Mouse (Mus musculus): Measurements from ENCODE around the gene Ngef. TPM values are rescaled to one million over a fixed set of nuclear protein-coding genes. Genes with fewer than 3 reads are reported as not detected.

The Ngef gene
- under 1 TPM; 0.56 to 0.80 TPM for total RNA-seq (2021)
- long read RNA-seq, experiment 1: 0 reads
- long read RNA-seq, experiment 2: 0 reads

- DNase-seq (ENCODE audit: low spot score in 2 of 2): no peak
Measured at GRCm38 (mm10) chr1:87573800-87574215, at the start of gene Ngef. Ngef (minus strand) TSS chr1:87573870.

GRCm38 (mm10) chr1:87621858-87622279, 48.2 kb upstream of the Ngef start:
- DNase-seq (ENCODE audit: low spot score in 2 of 2): no peak

DNA sequence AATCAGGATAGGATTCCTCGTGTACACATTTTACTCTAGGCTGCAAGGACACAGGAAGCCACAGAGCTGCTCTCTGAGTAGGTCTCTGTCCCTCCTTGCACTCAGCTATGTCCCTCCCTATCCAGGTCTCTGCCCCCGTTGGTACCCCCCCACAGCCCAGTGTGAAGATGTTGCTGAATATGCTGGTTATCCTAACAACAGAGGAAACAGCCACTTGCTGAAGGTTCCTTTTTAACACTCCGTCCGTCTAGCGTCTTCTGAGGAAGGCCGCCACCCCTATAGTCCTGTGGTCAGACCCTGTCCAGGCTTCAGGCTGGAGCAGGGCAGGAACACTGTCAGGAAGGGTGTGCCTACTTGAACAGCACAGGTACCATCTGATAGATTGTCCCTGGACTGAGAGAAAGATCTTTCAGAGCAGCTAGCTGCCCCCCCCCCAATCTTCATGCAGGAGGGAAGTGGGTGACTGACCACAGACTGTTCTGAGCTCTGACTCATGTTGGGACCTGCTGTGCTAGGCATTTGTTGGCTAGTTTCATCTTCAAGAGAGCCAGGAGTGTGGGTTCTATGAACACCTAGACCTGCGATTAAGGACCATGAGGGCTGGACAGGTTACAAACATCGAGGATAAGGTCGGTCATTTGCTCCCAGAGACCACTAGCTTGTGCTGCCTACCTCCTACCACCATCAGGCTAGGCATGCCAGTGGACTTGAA, 47.6 kb upstream of the Ngef start:
- DNase-seq (ENCODE audit: low spot score in 2 of 2): no peak

DNA sequence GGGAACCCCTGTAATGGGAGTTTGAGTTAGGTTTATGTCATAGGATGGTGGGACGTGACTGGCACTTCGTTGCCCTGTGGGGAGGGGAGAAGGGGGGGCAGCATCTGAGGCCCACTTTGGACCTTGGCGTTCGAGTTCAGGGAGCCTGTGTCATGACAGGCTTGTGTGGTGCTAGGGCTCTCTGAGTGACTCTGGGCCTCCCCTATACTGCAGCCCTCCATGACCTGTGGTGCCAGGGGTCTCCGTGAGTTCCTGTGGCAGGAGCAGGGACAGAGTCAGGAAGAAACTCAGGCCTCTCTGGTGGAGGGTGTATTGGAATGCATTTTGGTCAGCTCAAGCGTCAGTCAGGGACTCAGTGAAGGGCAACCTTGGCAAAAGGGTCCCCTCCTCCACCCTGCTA, 47.0 kb upstream of the Ngef start:
- no peak for DNase-seq (ENCODE audit: low spot score in 2 of 2)

DNA sequence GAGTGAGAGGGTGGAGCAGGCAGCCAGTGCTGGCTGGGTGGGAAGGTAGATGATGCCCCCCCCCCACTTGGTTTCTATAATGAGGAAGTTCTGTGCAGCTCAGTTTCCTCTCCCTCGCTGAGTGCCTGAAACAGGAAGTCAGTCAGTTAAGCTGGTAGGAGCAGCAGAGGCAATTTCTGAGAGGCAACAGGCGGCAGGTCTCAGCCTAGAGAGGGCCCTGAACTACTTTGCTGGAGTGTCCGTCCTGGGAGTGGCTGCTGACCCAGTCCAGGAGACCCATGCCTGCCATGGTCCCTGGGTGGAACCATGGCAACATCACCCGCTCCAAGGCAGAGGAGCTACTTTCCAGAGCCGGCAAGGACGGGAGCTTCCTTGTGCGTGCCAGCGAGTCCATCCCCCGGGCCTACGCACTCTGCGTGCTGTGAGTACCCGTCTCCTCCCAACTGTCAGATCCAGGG, 46.6 kb upstream of the Ngef start, which contains the start of gene Inpp5d:
Inpp5d (plus strand) TSS at position 102 of the 458 bp plus-strand sequence.
- DNase-seq (ENCODE audit: low spot score in 2 of 2): no peak

- no peak for DNase-seq (ENCODE audit: low spot score in 2 of 2)
Measured at GRCm38 (mm10) chr1:87614576-87615295, 41.1 kb upstream of the Ngef start.

DNA sequence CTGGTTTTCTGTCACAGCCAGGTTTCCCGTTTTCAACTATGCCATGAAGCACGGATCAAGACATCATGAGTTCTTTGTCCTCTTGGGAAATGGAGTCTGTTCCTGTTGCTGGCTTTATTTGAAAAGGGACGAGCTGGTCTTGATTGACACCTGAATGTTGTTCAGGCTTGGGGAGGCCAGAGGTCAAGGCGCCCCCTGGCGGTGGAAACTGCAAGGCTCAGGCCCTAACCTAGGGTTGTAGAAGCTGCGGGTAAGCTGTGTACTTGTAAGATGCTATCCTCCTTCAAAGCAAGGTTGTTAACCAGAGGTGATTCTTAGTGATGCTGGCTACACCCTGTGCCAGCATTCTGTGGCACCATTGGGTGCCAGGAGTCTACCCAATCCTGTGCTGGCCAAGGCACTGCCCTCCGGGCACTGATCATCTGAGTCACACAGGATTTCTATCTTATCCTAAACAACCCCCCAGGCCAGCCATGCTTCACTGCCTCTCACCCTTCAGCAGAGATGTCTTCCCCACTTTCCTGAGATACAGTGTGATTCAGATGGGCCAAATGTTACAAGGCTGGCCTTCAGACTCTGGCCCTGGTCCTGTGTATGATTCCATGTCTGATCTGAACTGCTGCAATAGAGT, 34.9 kb upstream of the Ngef start:
- peak; percentile 63 to 77 for DNase-seq (ENCODE audit: low spot score in 2 of 2)

DNA sequence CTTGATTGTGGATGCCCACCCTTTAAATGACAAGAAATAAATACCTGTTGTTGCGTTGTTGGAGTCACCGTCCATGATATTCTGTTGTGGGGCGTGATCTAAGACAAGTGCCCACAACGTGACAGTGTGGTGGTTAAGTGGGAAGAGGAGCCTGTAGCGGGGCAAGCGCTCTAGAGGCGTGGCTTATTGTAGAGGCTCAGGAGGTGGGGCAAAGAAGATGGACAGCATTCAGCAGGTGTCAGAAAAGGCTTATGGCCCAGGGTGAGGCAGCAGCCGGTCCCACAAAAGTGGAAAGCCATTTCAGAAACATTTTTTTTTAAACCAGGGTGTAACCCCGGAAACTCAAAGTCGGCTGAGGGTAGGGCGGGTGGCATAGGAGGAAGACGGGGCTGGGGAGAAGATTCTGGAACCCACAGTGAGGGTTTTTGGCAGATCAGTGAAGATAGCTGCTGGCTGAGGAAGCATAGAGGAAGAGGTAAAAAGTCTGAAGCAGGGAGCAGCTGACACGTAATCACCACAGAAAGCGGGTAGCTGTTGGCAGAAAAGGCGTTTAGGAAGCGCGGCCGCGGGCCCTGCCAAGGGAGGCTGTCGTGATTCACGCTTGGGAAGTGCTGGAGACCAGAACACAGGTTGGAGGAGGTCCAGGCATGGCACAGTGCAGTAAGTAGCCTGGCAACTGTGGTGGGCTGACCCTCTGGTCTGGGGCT, 33.9 kb upstream of the Ngef start:
- no peak for DNase-seq (ENCODE audit: low spot score in 2 of 2)

DNA sequence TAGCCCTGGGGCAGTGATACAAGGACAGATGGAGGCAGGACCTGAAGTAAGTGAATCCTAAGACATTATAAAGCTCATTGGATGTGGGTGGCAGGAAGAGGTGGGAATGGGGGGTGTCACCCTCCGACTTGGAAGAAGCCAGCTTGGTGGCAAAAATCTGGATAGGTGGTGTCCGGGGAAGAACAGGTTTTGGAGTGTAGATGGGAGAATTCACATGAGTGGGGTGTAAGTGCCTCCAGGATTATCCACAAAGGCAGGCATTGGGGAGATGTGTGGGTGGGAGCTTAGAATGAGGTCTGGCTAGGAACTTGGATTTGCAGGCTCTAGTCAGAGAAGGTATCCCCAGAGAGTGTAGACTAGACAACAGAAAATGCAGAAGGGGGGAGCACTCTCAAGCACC, 31.6 kb upstream of the Ngef start:
- DNase-seq (ENCODE audit: low spot score in 2 of 2): no peak

DNA sequence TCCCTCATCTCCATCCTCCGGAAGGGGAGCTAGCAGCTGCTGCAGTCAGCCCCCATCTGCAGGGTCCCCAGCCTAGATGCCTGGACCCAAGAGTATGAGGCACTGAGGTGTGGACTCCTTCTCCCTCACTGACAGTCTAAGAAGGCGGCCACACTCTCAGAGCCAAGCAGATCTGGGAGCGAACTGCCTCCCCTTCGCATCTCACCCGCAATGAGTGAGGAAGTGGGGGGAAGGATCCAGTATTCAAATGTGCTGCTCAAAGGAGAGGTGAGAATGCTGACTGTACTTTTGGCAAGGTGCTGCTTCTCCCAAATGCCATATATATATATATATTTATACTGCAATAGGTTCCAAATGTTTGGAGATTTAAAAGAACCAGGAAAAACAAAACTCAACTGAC, 29.7 kb upstream of the Ngef start:
- no peak for DNase-seq (ENCODE audit: low spot score in 2 of 2)

- DNase-seq (ENCODE audit: low spot score in 2 of 2): no peak
Measured at GRCm38 (mm10) chr1:87601801-87602200, 28.1 kb upstream of the Ngef start.

GRCm38 (mm10) chr1:87600533-87600932, 26.9 kb upstream of the Ngef start:
- DNase-seq (ENCODE audit: low spot score in 2 of 2): no peak

DNA sequence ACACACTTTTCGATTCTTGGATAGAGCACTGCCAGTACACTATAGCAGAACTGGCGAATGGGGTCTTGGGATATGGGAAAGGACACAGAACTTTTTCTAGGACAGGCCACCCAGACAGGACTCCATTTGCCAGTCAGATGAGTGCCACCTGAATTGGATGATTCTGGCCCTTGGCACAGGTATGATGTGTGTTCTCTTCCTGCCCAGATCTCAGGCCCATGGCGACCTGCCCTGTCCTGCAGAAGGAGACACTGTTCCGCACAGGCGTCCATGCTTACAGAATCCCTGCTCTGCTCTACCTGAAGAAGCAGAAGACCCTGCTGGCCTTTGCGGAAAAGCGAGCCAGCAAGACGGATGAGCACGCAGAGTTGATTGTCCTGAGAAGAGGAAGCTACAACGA, 21.0 kb upstream of the Ngef start:
- DNase-seq (ENCODE audit: low spot score in 2 of 2): no peak

- no peak for DNase-seq (ENCODE audit: low spot score in 2 of 2)
Measured at GRCm38 (mm10) chr1:87594261-87594660, 20.6 kb upstream of the Ngef start.

GRCm38 (mm10) chr1:87589980-87590379, 16.3 kb upstream of the Ngef start:
- DNase-seq (ENCODE audit: low spot score in 2 of 2): no peak

DNA sequence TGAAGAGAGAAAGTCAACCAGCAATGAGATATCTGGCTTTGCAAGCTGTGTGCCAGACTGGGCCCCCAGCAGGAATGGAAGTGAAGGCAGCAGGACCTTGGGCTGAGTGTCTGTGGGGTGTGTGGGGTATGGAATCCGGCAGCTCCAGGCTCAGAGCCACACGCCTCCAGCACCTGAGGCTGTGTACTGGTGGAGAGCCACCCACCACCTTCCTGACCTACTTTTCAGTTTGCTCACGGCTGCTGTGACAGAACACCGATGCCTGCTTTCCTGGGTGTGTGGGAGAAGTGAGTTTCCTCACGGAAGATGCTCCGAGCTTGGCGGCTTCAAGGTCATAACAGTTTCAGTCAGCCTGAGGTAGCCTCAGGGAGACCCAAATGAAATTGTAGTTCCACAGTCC, 15.5 kb upstream of the Ngef start:
- no peak for DNase-seq (ENCODE audit: low spot score in 2 of 2)

GRCm38 (mm10) chr1:87580824-87581223, 7.2 kb upstream of the Ngef start:
- DNase-seq (ENCODE audit: low spot score in 2 of 2): no peak

DNA sequence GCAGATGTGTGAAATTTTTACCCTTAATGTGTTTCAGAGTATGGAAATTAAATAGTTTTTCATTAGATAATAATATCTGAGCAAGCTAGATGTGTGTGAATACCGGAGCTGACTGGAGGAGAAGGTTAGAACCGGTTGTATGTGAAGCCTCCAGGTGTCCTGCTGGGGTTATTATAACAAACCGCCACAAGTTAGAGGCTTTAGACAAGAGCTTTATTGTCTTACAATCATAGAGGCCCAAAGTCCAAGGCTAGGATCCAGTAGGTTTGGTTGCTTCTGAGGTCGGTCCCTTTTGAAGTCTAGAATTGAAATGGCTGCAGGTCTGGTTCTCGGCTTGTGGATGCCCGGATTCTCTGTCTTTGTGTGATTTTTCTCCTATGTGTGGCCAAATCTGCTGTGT, 5.3 kb upstream of the Ngef start:
- DNase-seq (ENCODE audit: low spot score in 2 of 2): no peak

- DNase-seq (ENCODE audit: low spot score in 2 of 2): peak; percentile 40 to 45
Measured at GRCm38 (mm10) chr1:87574785-87575184, 1.1 kb upstream of the Ngef start.

DNA sequence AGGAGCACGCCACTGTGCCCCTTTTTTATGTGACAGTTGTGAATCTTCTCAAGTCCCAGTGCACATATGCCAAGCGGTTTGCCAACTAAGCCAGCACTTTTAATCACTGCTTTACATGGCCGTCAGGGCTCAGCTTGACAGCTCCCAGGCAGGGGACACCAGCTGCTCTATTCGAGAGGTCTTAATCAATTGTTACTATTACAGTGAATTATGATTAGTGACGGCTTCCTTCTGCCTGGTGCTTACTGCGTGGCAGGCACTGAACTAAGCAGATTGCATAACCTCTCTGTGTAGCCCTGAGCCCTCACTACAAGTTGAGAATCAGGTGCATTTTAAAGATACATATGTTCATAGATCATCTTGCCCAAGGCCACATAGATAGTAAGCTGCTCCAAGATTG, 683 bp upstream of the Ngef start:
- no peak for DNase-seq (ENCODE audit: low spot score in 2 of 2)

DNA sequence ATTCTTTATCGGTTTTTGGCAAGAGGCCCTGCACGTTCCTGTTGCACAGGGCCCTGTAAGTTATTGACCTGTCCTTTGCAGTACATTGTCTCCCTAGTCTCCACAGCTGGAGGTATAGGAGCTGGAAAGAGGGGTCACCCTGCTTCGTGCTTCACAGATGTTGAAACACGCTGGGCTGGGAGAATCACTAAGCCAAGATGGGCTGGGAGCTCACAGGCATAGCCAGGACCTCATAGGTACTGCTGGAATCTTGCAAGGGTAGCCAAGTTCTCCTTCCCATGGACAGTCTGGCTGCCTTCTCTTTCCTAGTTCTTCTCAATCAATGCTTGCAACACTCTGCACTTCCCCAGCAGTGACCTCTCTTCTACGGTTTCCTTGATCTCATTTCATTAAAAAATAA, 409 bp downstream of the Ngef start:
- no peak for DNase-seq (ENCODE audit: low spot score in 2 of 2)
